Mouse (Mus musculus) heart, postnatal 4 days (tissue): ENCODE data around the gene Rundc3a. TPM values are rescaled to one million over a fixed set of nuclear protein-coding genes. Genes with fewer than 3 reads are reported as not detected.
A peak's percentile ranks its signal among the peaks of the same experiment; 100 is the strongest.

Experiments used
- DNase-seq: peaks from one replicate; pipeline ENCODE4 v3.0.0; 2021
- total RNA-seq, 2 experiments: library from RNA; stranded (reverse); gene quantifications; 2 replicates each; pipeline ENCODE4 v1.2.3; 2021

Gene Rundc3a
- total RNA-seq, 2 experiments from 2014 or later: 0.50 to 1.9 TPM

DNA sequence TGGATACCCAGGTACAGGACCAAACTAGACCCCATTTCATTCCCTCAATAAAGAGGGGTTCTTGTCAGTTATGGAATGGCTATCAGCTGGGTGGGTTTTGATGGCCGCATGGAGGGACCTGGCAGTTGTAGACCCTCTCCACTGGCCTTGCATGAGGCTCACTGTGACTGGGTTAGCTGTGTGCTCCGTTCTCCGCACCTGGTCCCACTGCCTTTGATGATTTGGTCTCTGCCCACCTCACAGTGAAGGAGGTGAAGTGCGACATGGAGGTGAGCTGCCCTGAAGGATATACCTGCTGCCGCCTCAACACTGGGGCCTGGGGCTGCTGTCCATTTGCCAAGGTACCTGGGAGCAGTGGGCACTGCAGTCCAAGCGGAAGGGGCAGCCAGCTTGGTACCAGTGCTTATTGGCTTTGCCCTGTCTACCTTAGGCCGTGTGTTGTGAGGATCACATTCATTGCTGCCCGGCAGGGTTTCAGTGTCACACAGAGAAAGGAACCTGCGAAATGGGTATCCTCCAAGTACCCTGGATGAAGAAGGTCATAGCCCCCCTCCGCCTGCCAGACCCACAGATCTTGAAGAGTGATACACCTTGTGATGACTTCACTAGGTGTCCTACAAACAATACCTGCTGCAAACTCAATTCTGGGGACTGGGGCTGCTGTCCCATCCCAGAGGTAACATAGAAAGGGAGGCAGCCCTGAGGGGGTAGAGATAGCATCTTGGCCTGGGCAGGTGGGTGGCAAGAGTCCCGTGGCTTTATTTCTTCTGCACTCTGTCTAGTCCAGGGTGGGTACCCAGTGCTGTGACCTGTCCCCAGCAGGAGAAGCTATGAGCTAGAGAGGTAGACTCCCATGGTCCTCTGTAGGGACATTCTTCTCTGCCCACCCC is 41.9 kb downstream of the Rundc3a start:
- no peak for DNase-seq

- DNase-seq: peak; percentile 71
These were observed 42.7 kb downstream of the Rundc3a start for GRCm38 (mm10) chr11:102435754-102436470.

GRCm38 (mm10) chr11:102436471-102436790 is 43.2 kb downstream of the Rundc3a start:
- DNase-seq: no peak

GRCm38 (mm10) chr11:102437120-102438061 is 44.2 kb downstream of the Rundc3a start:
- peak; percentile 80 for DNase-seq

- DNase-seq: peak; percentile 94
These were observed 45.2 kb downstream of the Rundc3a start for GRCm38 (mm10) chr11:102438212-102439092.

DNA sequence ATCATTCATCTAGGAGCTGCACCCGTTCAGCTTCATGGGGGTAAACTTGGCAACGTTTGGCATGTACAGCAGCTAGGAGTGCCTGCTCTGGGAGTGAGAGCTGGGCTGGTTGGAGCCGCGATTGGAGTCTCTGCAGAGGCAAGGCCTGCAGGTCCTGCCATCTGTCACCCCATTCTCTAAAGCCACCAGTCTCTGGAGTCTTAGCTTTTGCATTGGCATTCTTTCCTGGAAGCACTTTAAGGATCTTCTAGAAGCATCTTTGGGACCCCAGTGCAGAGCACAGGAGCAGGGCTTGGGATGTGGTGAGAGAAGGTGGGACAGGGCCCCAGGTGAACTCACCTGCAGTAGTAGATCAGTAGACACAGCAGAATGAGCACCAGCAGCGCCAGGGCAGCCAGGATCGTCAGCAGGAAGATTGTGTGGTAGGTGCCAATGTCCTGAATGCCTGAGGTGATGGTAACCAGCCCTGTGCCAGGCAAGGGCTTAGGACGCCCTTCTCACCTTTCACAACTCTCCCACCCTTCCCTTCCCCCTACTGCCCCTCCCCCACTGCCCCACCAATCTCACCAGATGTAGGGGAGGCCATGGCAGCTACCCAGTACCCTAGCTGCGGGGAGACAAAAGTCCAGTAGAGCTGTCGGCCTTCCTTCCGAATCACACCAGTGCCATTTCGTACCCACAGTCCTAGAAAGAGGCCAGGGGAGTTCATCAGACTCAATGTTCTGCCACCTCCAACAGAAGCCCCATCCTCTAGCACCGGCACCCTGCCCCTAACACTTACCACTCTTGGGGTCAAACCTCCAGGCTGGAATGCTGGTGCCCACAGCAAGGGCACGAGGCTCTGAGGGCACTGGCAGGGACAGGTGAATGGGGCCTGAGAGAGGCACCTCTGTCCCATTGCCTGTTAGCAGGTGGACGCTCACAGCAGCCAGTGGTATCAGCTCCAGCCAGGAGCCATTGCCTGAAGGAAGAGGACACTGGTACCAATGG is 46.2 kb downstream of the Rundc3a start:
- no peak for DNase-seq

DNA sequence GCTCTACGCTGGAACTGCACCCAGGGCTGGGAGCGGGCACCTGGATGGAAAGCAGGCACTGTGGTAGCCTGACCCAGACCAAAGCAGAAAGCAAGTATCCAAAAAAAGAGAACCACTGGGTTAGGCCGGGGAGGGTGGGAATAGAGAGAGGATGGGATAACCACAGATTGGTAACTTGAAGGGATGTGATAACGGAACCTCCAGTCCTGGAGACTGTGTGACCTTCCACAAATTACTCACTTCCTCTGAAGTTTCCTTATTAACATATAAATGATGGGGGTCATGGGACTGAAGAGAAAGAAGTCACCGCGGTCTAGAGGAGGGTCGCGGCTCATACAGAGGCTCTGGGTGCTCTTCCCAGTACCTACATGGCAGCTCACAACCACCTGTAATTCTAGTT is 47.1 kb downstream of the Rundc3a start:
- no peak for DNase-seq

DNA sequence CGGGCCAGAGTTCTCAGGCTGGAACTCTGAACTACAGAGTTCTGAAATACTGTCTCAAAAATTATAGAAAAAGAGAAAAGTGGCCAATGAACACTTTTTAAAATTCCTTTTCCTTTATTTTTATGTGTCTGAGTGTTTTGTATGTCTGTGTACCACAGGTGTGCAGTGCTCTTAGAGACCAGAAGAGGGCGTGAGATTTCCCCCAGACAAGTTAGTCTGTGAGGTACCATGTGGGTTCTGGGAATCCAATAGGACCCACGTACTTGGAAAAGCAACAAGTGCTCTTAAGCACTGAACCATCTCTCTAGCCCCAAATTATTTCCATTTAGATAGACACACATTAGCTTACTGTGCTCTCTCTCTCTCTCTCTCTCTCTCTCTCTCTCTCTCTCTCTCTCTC is 48.2 kb downstream of the Rundc3a start:
- no peak for DNase-seq

DNA sequence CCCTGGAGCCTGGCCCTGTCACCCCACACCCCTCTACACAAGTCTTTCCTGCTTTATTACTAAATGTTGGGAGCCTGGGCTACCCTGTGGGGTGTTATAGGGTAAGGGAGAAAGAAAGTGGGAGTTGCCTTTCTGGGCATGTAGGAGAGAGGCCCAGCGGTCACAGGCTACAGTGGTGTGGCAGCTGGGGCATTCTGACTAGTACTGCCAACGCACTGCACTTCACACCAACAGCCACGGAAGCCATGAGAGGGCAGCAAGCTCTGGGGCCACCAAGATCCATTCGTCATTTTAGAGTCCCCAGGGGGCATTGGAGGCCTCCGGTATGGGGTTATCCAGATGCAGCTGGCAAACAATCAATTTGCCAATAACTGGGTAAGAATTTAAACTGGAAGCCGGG is 48.9 kb downstream of the Rundc3a start:
- no peak for DNase-seq

DNA sequence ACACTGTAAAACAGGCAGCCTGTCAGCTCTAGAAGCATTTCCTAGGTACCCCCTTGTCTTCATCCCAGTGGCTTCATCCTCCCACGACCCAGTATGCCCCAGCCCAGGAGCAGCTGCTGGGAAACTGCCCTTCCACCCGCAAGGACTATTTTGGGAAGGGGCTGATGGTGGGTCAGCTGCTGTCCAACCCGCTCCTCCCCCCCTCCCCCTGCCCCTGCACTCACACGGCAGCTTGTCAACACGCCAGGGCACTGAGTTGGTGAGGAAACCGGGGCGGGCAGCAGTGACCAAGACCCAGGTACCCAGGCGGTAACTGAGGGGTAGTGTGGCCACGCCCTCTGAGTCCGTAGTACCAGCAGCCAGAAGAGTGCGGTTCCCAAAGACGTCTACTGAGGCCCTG is 50.5 kb downstream of the Rundc3a start:
- DNase-seq: no peak

- no peak for DNase-seq
These were observed 51.1 kb downstream of the Rundc3a start for GRCm38 (mm10) chr11:102444321-102444720.

DNA sequence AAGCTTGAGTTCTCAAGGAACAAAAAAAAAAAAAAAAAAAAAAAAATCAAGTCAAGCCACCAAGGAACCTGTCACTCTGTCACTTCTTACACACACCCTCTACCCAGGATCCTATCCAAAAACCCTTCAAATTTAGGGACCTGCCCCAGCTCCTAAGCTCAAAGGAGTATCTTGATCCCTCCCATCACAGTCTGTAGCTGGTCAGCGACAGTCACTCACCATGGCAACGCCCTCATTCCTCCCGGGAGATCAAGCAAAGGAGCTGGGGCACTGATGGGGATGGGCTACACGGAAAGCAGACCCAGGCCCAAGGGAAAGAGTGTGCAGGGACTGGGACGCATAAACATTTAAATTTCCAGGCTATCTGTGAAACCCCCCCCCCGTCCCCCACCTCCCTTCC is 51.6 kb downstream of the Rundc3a start:
- no peak for DNase-seq

DNA sequence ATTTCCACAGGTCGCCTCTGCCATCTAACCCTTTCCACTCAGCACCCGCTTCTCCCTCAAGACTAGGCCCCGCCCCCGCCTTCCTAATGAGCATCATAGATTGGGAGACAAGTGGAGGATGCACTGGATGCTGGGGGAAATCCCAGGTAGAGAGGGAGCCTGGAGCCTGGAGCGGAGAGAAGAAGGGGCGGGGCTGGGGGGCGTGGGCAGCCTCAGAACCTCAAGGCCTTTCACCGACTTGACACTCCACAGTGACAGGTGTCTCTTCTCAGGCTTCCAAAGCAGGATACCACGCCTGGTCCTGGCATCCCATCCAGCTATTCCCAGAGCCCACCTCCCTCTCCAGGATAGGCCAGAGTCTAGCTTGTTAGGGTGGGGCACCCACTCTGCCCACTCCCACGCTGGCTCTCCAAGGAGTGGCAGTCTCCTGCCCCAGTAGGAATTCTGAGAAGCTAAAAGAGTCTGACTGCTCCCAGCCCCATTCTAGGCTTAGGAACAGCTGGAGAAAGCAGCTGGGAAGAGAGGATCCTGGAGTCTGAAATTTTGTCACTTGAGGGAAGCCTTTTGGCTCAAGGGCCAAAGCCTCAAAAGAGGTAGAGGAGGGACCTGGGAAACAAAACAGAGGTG is 52.2 kb downstream of the Rundc3a start:
- peak; percentile 63 for DNase-seq

DNA sequence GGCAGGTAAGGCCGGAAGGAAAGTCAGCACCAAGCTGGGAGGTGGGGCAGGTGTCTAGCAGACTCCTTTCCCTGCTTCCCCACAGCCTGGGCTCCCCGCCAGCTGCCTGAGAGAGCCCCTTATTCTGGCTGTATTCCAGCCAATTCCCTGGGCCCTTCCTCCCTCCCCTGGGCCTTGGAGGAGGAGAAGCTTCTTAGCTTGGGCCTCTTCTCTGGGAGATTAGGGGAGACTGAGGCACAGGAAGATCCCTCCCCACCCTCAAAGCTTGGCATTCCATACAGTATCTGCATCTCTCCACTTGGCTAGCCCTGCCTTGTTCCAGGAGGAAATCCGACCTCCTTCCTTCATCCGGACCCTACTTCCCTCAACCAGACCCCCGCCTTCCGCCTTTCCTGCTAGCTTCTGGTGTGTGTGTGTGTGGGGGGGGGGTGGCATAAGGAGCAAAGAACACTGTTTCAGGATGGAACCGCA is 52.7 kb downstream of the Rundc3a start:
- DNase-seq: peak; percentile 80

GRCm38 (mm10) chr11:102446581-102447461 is 53.6 kb downstream of the Rundc3a start:
- DNase-seq: no peak

- peak; percentile 93 for DNase-seq
These were observed 54.3 kb downstream of the Rundc3a start, which contains the start of gene Fam171a2 for GRCm38 (mm10) chr11:102447497-102447896. TSS of gene Fam171a2 (minus strand) at chr11:102447682.

DNA sequence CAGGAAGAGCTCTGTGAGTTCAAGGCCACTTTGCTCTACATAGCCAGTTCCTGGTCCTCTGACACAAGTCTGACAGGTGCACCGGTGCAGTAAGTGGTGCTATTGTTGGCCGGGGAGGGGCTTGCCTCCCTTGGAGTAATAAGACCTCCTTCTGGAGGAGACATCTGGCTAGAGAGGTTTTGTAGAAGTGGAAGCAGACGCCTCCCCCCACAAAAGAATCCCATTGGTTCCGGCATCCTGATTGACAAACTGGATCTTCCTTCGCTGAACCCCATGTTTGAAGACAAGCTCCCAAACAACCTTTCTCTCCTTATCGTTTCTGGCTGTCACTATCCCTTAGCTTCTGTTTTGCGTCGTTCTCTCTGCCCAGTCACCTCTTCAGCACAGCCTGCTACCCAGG is 55.1 kb downstream of the Rundc3a start:
- no peak for DNase-seq
